Mouse (Mus musculus) frontal cortex, postnatal 14 days (tissue): Measurements from ENCODE around the gene Lrrc75b.

ENCODE experiments used
- DNase-seq, 2 experiments: peaks; one replicate each; pipeline ENCODE4 v3.0.0; 2022; ENCODE audit warnings: low spot score in 2 of 2

Lrrc75b gene

DNA sequence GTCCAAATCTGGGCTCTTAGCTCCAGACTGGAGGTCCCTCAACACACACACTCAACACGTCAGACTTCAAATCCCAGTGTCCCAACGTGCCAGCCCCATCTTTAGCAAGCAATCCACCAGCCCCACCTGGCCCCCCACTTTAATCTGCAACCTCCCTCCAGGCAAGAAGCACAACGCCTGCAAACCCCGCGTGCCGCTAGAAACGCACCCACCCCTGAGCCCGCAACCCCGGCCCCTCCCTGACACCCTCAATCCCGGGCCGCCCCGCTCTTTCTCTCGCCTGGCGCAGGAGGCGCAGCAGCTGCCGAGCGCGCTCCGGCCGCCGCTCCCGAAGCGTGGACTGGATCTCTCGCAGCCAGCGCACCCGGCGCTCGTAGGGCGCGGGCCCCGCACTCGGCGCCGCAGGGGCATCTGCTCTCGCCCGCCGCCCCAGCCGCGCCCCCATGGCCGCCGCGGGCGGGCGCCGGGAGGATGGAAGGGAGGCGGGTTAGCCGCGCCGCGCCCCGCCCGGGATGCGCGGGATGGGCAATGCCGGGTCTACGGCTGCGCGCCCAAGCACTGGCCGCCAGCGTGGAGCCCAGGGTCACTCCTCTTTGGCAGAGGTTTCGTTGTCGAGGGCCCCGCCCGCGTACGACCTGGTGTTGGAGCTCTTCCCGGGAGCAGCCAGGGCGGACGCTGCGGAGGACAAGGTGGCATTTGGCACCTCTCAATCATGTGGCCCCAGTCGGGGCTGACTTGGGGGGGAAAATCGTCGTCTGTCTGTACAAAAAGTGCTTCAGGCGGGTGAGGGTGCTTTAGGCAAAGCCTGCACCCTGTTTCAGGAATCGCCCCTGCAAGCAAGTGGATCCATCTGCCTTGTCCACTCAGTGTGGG, at the start of gene Lrrc75b:
TSS of gene Lrrc75b (minus strand) at position 655 of the 873 bp plus-strand sequence.
- no peak for DNase-seq

DNA sequence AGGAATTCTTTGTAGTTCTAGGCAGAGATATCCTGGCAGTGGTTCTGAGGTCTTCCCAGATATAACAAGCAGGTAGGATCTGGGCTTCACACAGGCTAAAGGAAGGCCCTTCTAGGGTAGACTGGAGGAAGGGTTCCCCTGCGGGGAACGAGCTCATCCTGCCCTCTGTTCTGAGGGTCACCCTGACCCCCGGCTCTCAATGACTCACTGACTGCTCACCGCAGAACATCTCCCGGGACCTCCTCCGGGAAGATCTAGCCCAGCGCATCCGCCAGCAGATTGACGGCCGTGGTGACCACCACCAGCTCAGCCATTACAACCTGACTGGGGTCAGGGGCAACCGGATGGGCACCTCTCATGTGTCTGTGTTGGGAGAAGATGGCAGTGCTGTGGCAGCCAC, 48.8 kb upstream of the Lrrc75b start:
- no peak for DNase-seq

DNA sequence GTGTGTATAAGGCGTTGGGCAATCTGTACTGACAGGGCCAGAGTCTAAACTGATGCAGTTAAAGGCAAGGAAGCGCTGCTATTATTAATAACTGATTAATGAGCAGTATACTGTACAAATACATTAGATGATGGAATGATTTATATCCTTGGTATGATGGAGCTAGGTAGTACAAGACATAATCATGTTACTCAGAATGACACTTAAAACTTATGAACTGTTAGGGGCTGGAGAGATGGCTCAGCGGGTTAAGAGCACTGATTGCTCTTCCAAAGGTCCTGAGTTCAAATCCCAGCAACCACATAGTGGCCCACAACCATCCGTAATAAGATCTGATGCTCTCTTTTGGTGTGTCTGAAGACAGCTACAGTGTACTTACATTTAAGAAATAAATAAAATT, 47.1 kb upstream of the Lrrc75b start:
- no peak for DNase-seq

DNA sequence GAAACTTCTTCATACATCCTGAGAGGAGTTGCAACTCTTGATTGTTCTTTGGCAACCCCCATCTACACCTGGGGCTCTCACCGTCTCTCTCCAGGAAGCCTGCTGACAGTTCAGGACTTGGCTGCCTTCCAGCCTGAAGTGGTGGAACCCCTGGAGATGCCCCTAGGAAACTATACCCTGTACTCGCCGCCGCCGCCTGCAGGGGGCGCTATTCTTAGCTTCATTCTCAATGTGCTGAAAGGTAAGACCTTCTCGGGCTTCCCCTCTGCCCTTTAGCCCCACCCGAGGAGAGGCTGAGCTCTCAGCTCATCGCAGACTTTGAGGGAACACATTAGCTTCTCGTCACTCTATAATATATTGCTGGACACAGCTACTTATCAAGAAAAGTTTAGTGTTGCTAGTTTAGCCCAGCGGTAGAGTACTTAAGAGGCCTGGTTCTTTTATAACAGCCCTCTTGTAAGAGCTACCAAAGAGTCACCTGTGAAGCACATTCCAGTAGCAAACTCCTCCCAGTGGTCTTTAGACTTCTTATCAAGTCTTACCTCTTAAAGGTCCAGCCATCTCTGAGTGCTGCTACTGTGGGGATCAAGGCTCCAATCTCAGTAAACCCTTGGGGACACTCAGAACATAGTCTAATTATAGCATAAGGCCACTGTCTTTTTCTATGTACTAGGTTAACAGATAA, 45.2 kb upstream of the Lrrc75b start:
- DNase-seq = no peak

DNA sequence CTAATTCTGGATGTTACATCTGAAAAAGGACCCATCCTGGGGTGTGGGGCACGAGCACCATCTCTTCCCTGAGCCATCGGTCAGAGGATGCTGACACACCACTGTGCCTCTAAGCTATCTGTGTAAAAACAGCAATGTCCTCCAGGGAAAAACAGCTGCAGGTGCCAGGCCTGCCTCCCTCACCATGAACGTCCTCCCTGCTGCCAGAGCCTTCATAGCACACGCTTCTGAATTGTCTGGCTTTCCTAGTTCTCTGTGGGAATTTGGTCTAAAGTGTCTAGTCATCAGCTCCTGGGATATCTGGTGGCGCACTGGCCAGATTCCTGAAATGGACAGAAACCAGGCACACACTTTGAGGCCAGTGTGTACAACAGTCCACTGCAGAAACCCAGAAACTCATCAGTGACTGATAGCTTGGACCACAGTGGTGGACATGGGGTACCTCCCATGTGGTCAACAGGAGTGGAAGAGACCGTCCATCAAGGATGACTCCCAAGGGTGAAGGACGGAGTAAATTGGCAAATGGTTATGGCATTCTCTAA, 40.1 kb upstream of the Lrrc75b start:
- DNase-seq = no peak

DNA sequence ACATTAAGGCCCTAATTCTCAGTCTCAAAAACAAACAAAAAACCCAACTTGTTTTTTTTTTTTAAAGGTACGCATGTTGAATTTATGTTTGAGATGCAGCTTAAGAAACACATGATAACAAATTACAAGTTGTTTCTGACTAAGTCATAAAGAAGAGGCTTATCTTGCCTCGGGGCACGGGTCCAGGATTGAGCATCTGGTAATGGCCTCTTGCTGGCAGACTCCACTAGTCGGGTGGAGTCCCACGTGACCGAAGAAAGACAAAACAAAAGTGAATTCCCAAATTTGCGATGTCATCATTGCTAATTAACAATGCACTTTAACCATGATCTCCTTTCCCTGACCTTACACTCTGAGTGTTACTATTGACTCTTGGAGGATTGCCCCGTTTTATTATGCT, 35.9 kb upstream of the Lrrc75b start:
- no peak for DNase-seq

DNA sequence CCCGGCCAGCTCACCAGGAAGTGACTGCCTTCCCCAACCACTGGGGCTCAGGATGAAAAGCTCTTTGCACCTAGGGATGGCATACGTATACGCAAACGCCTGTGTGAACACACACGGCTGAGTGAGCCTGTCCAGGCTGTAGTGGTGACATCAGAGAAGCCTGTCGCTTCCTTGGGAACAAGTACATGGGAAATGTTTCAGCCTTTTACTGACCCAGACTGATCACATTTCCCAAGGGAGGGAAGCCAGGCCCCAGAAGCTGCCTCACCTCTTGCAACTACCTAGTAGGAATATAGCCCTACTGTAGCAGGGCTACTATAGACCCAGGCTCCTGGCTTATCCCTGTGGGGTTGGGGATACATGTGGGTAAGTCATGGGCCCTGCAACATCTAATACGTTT, 32.5 kb upstream of the Lrrc75b start:
- DNase-seq = no peak

DNA sequence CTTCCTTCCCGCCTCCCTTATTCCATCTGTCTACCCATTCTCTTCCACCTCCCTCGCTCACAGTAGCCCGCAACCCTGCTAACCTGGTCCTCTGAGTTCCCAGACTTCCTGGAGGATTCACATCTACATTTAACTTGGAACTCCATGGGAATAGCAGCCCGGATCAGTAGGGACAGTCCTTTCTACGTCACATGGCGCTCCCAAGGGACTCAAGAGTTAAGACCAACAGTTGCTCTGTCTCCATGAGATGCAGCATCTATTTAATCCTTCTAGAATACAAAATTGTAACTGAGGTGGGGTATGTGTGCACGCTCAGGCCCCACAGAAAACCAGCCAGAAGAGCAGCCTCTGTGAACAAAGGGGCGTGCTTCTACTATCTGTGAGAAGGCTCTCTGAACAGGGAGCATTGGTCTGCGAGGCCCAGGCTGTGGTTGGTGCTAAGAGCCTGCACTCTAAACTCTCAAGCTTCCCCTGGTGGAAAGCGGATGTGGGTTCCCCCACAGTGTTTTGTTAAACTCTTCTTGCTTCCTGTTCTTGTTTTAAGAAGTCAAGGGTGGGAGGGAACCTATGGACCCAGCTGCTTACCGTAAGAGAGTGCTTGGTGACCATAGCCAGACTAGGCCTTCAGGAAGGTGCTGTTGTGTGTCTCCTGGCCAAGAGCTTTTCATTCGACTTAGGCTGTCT, 31.2 kb upstream of the Lrrc75b start:
- no peak for DNase-seq

DNA sequence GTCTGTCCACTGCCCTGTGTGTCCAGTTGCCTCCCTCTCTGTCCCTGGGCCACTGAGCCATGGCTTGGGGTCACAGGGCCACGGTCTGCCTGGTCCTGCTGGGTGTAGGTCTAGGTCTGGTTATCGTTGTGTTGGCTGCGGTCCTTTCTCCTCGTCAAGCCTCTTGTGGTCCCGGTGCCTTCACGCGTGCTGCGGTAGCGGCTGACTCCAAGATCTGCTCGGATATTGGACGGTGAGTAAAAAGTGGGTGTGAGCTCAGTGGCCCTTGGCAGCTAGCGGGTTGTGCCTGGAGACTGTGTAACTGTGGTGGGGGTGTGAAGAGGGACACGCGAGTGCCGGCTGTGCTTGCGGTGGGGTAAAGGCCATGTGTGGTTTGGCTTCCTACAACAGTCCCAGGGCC, 29.5 kb upstream of the Lrrc75b start:
- no peak for DNase-seq

DNA sequence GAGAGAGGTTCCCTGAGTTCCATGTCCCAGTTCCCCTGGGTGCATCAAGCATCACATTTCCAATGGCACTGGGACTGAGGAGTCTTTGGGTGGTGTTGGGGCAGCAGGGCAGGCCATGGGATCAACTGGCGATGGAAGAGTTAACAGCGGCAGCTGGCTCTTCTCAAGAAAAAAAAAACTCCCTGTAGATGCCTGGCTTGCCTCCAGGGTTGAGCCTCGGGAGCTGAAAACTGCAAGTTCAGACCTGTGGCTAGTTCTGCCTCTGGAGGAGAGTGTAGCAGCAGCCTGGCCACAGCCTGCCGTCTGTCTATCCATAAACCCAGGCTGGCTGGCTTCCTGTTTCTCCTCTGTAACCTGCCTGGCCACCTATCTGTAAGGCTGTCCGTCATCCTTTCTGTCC, 29.0 kb upstream of the Lrrc75b start, which contains the start of gene Ggt5:
TSS of gene Ggt5 (plus strand) at position 212 of the 400 bp plus-strand sequence.
- DNase-seq = no peak

DNA sequence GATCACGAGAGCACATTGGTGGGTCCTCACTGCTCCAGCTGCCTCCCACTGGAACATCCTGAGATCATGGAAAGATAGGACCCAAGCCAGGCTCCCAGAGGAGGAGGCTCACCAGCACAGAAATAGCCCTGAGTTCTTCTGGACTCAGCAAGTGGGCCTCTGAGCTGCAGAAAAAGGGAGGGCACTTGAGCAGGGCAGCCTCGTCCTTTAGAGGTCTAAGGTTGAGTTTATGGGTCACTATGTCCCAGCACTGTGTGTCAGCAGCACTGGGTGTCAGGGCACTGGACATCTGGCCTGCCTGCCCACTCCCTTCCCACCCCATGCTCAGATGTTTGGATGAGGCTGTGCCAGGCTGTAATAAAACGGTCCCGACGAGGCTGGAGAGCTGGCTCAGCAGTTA, 28.2 kb upstream of the Lrrc75b start:
- DNase-seq = no peak

DNA sequence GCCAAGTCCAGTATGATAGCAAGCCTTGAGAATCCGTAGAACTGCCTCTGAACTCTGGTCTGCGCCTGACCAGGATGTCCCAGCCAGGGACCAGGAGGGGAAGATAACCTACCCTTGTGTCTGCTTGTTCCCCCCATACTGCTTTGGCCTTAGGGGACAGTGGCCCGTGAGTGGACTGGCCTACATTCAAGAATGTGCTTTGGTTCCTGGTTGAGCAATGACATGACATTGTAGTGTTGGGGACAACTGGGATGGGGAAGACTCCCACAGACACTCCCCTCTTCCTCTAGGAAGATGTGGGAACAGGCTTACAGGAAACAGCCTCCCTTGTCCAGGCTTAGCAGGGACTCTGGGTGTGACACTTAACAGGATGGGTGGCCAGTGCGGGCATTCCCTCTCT, 27.7 kb upstream of the Lrrc75b start:
- DNase-seq = no peak

DNA sequence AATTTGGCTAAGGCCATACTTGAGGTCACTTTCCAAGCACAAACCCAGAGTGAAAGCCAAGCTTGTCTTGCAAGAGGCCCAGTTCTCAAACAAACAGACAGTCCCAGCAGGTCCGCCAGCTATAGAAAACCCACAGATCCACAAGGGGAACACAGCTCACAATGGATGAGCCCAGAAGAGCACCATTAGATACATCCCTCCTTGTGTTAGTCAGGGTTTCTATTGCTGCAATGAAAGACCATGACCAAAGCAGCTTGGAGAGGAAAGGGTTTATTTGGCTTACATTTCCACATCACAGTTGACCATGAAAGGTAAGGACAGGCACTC, 26.4 kb upstream of the Lrrc75b start:
- DNase-seq = no peak

DNA sequence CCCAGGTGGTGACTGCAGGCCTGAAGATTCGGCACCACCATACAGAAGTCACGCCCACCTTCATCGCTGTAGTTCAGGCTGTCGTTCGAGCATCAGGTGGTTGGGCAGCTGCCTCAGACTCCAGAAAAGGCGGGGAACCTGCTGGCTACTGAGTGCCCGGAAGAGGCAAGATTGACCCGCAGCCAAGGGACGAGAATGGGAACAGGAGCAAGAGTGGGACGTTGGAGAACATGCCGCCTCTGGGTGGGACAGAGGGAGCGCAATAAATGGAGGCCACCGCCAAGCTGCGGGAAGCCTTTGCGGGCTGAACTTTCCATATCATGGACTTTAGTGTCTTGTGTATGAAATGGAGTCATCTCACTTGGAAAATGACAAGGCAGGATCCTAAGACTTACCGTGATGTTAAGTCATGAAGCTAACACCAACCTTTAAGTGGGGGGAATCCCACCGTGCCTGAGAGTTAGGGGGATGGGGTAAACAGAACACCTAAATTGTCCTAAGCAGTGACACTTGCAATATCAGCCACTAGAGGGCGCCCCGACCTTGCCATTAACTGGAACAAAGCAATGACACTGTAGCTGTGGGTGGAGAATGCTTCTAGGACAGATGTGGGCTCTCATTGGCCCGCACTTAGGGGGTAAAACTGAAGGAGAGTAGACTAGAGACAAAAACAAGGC, 25.9 kb upstream of the Lrrc75b start:
- DNase-seq = peak; percentile 74 to 88

DNA sequence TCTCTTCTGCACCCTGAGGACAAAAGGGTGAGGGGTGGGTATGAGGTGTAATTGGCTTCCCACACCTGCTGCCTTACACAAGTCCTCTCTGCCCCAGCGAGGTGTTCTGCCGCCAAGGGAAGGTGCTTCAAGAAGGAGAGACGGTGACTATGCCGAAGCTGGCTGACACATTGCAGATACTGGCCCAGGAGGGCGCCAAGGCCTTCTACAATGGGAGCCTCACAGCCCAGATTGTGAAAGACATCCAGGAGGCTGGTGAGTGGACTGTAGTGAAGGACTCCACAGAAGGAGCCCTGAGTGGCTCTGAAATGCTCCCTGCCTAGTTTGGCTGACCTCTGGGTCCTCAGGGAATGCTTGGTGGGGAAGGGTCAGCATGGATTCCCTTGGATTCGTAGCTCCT, 19.0 kb upstream of the Lrrc75b start:
- DNase-seq = no peak

DNA sequence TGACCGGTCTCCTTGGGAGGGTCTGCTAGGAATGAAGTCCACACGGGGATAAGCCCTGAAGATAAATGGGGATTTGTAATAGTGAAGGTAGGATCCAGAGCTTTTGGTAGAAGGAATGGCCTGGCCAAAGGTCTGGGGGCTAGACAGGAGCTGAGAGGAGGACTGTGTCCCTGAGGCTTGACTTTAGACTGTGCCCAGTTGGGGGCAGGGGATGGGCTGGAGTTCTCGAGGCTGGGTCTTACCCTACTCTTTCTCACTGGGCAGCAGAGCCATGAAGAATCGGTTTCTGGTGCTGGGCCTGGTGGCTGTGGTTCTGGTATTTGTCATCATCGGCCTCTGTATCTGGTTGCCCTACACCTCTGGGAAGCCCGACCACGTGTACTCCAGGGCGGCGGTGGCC, 13.8 kb upstream of the Lrrc75b start:
- no peak for DNase-seq

DNA sequence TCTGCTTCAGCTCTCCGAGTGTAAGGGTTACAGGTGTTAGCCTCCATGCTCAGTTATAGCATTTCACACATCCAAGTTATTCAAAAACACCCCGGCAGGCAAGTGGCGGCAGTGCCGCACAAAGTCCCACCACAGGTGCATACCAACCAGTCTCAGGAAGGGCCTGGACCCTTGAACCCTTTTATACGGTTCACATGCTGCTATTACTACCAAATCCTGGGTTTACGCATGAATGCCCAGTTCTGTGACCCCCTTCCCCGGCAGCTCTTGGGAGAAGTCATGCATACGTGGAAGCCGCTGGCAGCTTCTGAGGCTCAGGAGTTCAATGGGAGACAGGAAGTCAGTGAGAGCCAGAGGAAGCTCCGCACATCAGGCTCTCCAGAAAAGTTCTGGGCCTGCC, 13.1 kb upstream of the Lrrc75b start:
- no peak for DNase-seq

DNA sequence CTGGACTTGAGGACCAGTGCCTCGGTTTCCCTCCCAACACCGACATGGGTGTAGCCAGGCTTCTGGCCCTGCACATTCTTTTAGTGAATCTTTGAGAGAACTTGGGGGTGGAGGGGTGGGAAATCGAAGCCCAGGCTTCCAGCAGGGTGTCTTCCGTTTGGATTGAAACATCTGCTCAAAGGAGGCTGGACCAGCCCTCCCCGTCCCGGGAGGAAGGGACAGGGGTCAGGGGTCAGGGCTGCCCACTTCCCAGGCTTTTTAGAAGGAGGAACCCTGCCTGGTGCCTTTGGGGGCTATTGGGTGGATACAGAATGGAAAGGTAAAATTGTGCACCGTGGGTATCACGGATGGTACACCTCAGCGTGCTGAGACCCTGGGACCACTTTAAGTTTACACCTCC, 11.8 kb upstream of the Lrrc75b start:
- no peak for DNase-seq

DNA sequence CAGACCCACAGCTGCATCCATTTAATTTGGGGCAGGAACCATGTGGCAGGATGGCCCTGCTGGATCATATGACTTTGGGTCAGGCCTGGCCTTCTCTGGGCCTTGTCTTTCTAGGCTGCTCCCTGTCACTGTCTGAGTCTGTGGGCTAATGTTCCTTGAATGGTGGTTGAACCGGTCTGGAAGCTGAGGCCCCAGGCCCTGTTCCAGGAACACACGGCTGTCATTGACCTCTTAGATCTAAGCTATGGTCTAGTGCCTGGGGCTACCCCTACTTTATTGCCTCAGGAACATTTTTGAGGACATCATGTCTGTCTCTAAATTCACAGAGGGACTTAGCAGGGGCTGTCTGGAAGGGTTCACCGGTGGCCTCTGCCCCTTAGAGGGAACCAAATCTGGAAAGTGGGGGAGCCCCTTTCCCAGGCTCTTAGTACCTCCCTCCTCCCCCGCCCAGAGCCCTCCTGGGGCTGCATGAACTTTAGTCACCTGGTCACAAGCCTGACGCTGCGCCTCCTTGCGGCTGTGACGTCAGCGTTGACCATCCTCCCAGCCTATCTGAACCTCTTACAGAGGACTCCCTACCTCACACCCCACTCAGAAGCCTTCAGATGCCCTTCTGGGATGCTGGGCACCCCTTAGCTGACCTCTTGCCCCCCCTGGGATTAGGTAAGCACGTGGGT, 11.0 kb upstream of the Lrrc75b start:
- DNase-seq = no peak

DNA sequence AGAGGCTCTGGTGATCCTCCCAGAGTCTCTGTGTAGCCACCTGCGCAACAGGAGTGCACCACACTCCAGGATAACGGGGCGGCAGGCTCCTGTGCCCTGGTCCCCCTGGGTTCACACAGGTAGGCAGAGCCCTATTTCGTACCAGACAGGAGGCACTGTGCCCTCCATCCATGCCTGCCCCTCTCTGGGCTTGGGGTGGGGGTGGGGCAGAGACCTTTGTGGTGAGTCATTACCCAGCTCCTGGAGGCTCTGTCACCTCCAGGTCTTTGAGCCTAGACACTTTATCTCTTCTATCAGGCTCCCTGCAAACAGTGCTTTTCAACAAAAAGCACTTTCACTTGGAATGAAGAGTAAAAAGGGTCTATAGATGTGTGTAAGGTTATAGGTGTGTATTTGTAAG, 8.7 kb upstream of the Lrrc75b start:
- no peak for DNase-seq

DNA sequence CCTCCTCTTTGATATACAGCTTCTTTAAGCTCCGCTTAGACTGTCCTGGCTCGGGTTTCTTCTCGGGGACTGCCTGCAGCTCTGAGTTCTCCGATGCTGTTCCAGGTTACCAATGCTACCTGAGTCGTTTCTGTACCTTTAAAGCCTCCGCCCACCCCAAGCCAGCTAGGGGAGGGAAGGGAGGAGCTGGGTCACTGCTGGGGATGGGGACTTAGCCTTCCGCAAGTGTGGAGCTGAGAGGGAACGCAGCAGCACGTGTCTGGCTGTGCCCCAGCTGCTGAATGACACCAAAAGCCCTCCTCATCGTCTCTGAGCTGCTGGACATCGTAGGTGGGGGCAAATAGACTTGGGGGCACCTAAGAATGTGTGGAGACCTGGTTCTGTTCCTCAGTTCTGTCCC, 8.3 kb upstream of the Lrrc75b start:
- DNase-seq = no peak
